Mouse (Mus musculus): ENCODE measurements around the gene Dus2.

DNA sequence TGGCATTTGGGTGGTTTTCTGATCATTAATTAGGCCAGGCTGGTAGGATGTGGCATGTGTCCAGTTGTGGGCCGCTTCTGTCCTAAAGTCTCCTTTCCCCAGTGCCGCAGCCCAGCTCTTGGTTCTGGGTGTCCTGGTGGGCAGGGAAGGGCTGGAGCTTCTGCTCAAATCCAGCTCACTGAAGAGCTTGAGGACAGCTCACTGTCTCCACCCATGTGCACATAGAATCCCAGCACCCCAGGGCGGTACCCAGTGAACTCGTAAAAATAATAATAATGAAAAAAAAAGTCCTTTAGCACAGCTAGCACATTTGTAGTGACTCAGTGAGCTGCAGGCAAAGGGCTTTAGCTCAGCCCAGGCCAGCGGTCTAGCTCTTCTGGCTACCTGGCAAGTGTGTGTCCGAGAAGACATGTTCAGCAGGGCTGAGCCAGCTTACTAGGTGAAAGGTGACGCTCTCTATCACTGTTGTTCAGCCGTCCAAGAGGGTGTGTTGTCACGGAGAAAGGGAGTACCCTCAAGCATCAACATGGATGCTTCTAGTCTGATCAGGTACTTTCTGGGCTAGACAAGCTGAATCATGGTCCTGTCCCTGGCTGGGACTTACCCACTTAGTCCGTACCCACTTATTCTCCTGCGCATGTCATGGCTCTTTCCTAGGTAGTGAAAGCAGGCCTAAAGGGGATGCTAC, 55.9 kb downstream of the Dus2 start:
- no peak for TF ChIP-seq ZNF384 (IDR thresholded peaks at IDR 0.05; ENCODE audit: low read depth, low read length)
- TF ChIP-seq HCFC1 (IDR thresholded peaks at IDR 0.05; ENCODE audit: borderline replicate concordance, insufficient read depth, low read length), result no peak
- TF ChIP-seq MAFK (IDR thresholded peaks at IDR 0.05; ENCODE audit: insufficient read depth, low read depth, low read length), result no peak
- TF ChIP-seq CHD2 (IDR thresholded peaks at IDR 0.05; ENCODE audit: low read depth, low read length), result no peak
